Mouse (Mus musculus) lung, postnatal 36 days (tissue): Measurements from ENCODE around the gene Atg4b.
"Not testable (repeated sequence)": the region's sequence is repeated elsewhere in the genome, so short reads cannot be mapped to it uniquely, and the experiment has no call there.

Experiments
- DNase-seq: peaks from one replicate; pipeline ENCODE4 v3.0.0; 2022; ENCODE audit warnings: mixed read lengths

Atg4b gene

GRCm38 (mm10) chr1:93760076-93760475, 8.8 kb downstream of the Atg4b start:
- DNase-seq, result no peak

DNA sequence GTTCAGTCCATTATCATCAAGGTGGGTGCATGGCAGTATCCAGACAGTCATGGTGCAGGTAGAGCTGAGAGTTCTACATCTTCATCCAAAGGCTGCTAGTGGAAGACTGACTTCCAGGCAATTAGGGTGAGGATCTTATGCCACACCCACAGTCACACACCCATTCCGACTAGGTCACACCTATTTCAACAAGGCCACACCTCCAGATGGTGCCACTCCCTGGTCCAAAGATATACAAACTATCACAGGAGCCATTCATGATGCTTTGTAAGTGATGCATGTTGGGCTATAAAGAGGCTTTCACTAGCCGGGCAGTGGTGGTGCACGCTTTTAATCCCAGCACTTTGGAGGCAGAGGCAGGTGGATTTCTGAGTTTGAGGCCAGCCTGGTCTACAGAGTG, 12.2 kb downstream of the Atg4b start:
- DNase-seq, result not testable (repeated sequence)

- DNase-seq, result no peak
Measured at GRCm38 (mm10) chr1:93764871-93765591, 13.7 kb downstream of the Atg4b start.

DNA sequence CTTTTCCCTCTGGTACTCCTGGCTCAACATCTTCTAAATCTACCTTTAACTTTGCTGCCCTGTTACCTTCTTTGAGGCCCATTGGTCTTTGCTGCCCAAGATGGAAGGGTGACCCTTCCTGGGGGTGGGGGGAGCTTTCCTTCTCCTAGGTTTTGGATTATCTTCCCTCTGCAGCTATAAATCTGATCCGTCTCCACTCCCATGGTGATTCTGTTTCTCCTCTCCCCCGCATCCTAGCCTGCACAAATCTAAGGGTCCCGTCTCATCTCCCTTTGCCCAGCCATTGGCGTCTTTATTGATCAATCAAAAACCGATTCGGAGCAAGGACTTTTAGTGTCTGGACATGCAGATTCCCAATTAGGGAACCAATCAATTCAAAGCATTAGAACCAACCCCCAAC, 16.3 kb downstream of the Atg4b start:
- DNase-seq, result no peak

DNA sequence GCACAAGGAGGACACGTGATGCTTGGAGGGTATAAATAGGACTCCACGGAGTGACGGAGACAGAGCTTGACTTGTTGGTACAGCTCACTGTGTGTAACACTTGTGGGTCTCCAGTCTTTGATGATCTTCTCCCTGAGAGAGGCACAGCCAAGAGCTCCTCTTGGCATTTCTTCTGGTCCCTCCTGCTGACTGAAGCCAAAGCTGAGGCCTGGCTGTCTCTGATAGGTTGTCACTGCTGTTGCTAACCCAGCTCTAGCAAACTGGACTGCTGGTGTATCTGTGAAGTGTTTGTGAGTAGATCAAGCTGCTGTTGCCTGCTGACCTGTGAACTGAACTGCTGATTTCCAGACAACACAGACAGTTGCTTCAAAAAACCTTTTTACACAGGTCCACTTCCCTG, 18.6 kb downstream of the Atg4b start:
- peak; percentile 74 for DNase-seq

- no peak for DNase-seq
Measured at GRCm38 (mm10) chr1:93776686-93777085, 25.4 kb downstream of the Atg4b start.

GRCm38 (mm10) chr1:93786912-93787311, 35.6 kb downstream of the Atg4b start:
- no peak for DNase-seq

GRCm38 (mm10) chr1:93794526-93794925, 43.2 kb downstream of the Atg4b start:
- DNase-seq, result no peak

DNA sequence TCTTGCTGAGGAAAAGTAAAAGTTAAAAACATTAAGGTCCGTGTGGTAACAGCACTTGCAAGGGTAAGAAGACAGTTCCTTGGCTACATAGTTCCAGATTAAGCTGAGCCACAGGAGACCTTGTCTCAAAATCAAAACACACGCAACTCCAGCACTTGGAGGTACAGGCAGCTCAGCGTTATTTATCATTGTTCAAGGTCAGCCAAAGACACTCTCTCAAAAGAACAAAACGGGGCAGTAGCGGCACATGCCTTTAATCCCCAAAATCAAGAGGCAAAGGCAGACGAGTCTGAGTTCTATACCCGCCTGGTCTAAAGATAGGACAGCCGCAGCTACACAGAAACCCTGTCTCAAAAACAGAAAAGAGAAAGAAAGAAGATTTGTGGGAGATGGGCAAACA, 44.6 kb downstream of the Atg4b start:
- no peak for DNase-seq

DNA sequence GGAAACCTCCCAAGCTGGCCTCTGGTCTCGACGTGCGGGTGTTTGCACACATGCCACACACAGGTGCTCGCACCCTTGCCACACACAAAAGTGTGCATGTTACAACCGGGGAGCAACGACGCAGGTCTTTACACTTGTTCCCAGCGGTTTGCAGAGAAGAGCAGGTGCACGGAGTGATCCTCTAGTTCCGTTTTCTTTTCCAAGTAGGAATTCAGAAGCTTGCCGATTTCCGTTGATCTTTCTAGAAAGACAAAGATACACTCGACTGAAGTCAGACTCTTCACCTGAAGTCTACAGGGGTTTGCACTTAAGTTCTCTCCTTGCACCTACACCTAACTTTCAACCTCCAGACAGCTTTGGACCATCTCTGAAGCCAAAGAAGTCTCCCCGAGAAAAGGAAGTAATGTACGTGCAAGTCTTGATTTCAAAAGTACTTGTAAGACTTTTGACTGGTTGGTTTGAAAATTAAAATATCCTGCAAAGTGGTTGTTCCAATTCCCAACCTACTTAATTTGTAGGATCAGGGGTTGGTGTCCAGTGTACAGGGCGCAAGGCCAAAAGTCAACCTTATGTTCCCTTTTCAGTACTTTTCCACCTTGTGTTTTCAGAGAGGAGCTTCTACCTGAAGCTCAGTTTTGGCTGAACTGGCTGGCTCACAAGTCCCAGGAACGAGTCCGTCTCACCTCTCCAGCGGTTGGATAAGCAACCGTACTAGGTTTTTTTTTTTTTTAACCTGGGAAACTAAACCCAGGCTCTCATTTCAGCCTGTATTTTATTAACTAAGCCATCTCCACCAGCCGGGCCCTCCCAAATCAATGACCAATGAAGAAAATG, 49.6 kb downstream of the Atg4b start:
- no peak for DNase-seq

DNA sequence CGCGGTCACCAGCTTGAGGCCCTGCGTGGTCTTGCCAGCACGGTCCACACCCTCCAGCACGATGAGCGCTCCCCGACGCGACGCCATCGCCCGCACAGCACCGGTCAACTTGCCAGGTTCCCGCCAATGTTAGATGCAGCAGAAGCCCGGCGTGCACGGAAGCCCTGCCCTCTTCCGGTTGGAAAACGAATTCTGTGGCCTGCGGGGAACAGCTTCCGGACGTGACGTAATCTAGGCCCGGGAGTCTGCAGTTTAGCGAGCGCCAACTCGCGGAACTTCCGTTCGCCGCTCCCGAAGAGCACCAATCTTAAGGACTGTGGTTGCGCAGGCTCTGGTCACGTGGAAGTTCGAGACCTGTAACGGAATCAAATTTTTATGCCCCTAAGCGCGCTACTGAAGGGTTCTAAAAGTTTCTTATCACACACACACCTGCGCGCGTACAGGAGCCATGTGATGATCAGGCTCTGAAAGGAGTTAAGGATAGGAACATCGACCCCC, 50.5 kb downstream of the Atg4b start, which contains the start of gene Dtymk:
TSS of gene Dtymk (minus strand) at position 194 of the 498 bp plus-strand sequence.
- peak; percentile 96 for DNase-seq

- no peak for DNase-seq
Measured at GRCm38 (mm10) chr1:93802771-93803170, 51.5 kb downstream of the Atg4b start.

GRCm38 (mm10) chr1:93803556-93804507, 52.5 kb downstream of the Atg4b start, which contains the start of gene Ing5:
Gene Ing5, plus strand, starts transcription at chr1:93803965.
- DNase-seq, result peak; percentile 99

DNA sequence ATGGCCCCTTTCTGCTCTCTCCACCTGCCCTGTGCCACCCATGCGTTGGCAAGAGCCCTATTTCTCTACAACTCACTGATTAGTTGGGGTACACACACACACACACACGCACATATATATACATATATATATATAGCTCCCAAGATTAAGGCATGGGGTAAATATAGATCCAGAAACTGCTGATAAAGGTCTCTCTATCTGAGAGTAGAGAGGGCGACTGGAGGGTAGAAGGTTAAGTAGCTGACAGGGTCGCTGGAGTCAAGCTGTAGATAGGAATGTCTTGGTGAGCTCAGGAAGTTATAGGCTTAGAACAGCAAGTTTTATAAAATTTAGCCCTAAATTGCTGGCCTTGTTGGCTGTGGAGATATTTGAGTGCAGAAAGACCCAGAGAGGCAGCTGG, 53.5 kb downstream of the Atg4b start:
- DNase-seq, result no peak

GRCm38 (mm10) chr1:93805221-93805951, 54.1 kb downstream of the Atg4b start:
- DNase-seq, result no peak

DNA sequence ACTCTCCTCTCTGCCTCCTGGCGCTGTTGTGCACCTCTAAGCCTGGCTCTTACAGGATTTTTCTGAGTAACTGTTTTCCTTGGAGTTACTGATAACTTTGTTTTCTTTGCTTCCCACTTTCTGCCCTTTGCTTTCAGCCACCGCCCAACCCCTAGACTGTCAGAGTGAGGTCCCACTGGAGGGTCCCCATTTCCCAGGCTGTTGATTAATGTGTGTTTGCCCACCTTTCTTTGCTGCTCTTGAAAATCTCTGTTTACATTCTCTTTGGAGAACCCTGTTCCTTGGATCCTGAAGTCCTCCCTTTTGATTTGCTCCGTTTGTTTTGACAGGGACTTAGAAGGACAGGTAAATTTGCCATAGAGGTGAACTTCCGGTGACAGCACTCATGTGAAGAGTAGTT, 57.6 kb downstream of the Atg4b start:
- DNase-seq, result no peak

- no peak for DNase-seq
Measured at GRCm38 (mm10) chr1:93810011-93810410, 58.7 kb downstream of the Atg4b start.

DNA sequence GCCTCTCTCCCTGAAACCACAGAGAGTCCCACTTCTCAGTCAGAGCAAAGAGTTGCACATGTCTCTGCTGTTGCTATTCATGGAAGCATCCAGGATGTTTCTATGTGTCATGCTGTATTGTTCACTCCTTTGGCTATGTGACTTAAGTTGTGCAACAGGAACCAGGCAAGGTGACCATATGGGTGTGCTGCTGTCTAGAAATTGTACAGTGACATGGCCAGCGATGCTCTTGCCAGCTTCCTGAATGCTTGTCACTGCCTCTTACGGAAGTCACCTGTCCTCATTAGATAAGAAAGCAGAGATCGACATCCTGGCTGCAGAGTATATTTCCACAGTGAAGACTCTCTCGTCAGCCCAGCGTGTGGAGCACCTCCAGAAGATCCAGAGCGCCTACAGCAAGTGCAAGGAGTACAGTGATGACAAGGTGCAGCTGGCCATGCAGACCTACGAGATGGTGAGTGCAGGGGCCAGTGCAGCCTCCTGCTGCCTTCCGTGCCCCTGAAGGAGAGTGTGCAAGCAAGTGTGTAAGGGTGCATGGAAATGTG, 60.3 kb downstream of the Atg4b start:
- no peak for DNase-seq

- DNase-seq, result no peak
Measured at GRCm38 (mm10) chr1:93817823-93818532, 66.7 kb downstream of the Atg4b start.

DNA sequence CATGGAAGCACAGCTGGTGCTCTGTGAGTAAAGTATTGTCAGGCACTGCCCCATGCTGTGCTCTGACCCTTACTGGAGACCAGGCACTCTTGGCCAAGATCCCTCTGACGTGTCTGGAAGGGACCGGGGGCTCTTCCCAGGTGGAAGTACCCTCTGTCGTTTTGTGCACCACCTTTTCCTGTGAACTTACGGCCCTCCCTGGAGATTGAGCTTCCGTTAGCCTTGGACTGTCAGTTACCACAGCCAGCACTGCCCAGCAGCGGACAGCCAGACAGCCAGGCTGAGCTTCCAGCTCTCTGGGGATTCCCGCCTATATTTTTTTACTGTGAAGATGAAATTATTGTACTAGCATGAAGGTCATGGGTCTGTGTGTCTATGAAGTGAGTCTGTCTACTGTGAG, 67.4 kb downstream of the Atg4b start:
- DNase-seq, result no peak
